Mouse (Mus musculus) MEL (cell line): ENCODE data around the gene Tmem178b.

Experiments used
- CHD1 ChIP-seq: IDR thresholded peaks from 2 replicates; pipeline ENCODE4 v1.6.1; 2012; ENCODE audit warnings: low read depth, mild to moderate bottlenecking, inconsistent platforms, low read length, improper control_type of control experiment
- CHD2 ChIP-seq: IDR thresholded peaks from 2 replicates; pipeline ENCODE4 v1.6.1; 2011; ENCODE audit warnings: low read length, improper control_type of control experiment
- CTCF ChIP-seq, 3 experiments: IDR thresholded peaks in 2 of 3; conservative IDR thresholded peaks in 1 of 3; 2 replicates each; pipeline ENCODE4 v1.5.1; 2011 to 2012; ENCODE audit warnings: low read length in 3 of 3, low read depth in 2 of 3, mild to moderate bottlenecking in 2 of 3, improper control_type of control experiment in 1 of 3, inconsistent platforms in 1 of 3, mixed read lengths in 1 of 3, moderate library complexity in 1 of 3; ENCODE audit not compliant: control insufficient read depth in 1 of 3, insufficient read depth in 1 of 3, poor library complexity in 1 of 3, severe bottlenecking in 1 of 3
- EP300 ChIP-seq, 2 experiments: IDR thresholded peaks; 2 replicates each; pipeline ENCODE4 v1.6.1; 2011; ENCODE audit warnings: improper control_type of control experiment in 2 of 2, low read length in 2 of 2, low read depth in 1 of 2, mild to moderate bottlenecking in 1 of 2
- GATA1 ChIP-seq: IDR thresholded peaks from 2 replicates; pipeline ENCODE4 v1.6.1; 2011; ENCODE audit warnings: low read depth, low read length, improper control_type of control experiment
- MAZ ChIP-seq: IDR thresholded peaks from 2 replicates; pipeline ENCODE4 v1.6.1; 2012; ENCODE audit warnings: low read depth, mild to moderate bottlenecking, inconsistent platforms, low read length, improper control_type of control experiment
- NRF1 ChIP-seq: IDR thresholded peaks from 2 replicates; pipeline ENCODE4 v1.6.1; 2014; ENCODE audit warnings: low read depth, mild to moderate bottlenecking, inconsistent platforms, low read length, improper control_type of control experiment, moderate library complexity; ENCODE audit not compliant: poor library complexity, insufficient read depth, severe bottlenecking
- POLR2A ChIP-seq, 2 experiments: IDR thresholded peaks; 2 replicates each; pipeline ENCODE4 v1.6.1; 2011 to 2012; ENCODE audit warnings: low read length in 2 of 2, mild to moderate bottlenecking in 2 of 2, control low read depth in 1 of 2, improper control_type of control experiment in 1 of 2, low read depth in 1 of 2, moderate library complexity in 1 of 2; ENCODE audit not compliant: control insufficient read depth in 1 of 2, insufficient read depth in 1 of 2, poor library complexity in 1 of 2
- TAL1 ChIP-seq: IDR thresholded peaks from 2 replicates; pipeline ENCODE4 v1.6.1; 2012; ENCODE audit warnings: mild to moderate bottlenecking, inconsistent platforms, low read length, moderate library complexity, mixed read lengths
- ZC3H11A ChIP-seq: IDR thresholded peaks from 2 replicates; pipeline ENCODE4 v1.6.1; 2012; ENCODE audit warnings: low read depth, mild to moderate bottlenecking, inconsistent platforms, low read length, improper control_type of control experiment

DNA sequence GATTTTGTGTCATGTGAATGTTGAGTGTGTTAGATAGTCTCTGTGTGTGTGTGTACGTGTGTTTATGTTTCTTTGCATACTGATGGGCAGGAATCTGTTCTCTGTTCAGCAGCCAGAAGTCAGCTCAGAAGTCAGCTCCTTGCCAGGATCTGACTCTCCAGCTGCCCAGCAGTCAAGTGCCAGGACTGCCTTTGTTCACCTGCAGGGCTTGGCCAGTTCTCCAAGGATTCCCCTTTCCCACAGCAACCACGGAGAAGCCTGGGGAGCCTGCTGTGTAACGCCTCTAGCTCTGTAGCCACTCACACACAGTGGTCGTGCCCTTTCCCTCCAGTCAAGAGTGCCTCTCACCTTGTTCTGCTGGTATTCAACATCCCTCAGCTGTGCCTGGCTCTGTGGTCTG, 91.5 kb downstream of the Tmem178b start:
- TF ChIP-seq TAL1 (no peak), EP300 (IDR thresholded peaks at IDR 0.05; ENCODE audit: low read depth in 1 of 2, low read length in 2 of 2) (no peak), POLR2A (IDR thresholded peaks at IDR 0.05; ENCODE audit: control insufficient read depth in 1 of 2, insufficient read depth in 1 of 2, low read depth in 1 of 2, low read length in 2 of 2, poor library complexity in 1 of 2) (no peak), MAZ (no peak), CHD2 (no peak), CTCF (IDR thresholded peaks at IDR 0.05 in 2 of 3, conservative IDR thresholded peaks at IDR 0.05 in 1 of 3; ENCODE audit: control insufficient read depth in 1 of 3, insufficient read depth in 1 of 3, low read depth in 2 of 3, low read length in 3 of 3, poor library complexity in 1 of 3, severe bottlenecking in 1 of 3) (no peak), NRF1 (no peak), ZC3H11A (no peak), GATA1 (no peak), CHD1 (no peak)
